Mouse (Mus musculus) heart, adult 2 months (tissue): ENCODE measurements around the gene Mynn. TPM values are rescaled to one million over a fixed set of nuclear protein-coding genes. Genes with fewer than 3 reads are reported as not detected.

Experiments used
- DNase-seq, 2 experiments: peaks; one replicate each; pipeline ENCODE4 v3.0.0; 2021
- H3K27ac ChIP-seq: fragments of 200-600 bp; 2 replicates; pipeline ENCODE4 v1.8.1; 2022
- H3K27me3 ChIP-seq: fragments of 200-500 bp; 2 replicates; pipeline ENCODE4 v1.6.1; 2012; ENCODE audit warnings: mild to moderate bottlenecking, low read length, inconsistent platforms, mixed read lengths; ENCODE audit not compliant: control insufficient read depth, insufficient read depth
- H3K36me3 ChIP-seq: fragments of 200-500 bp; 2 replicates; pipeline ENCODE4 v1.6.1; 2012; ENCODE audit warnings: low read length, inconsistent platforms; ENCODE audit not compliant: control insufficient read depth, insufficient read depth
- H3K4me1 ChIP-seq: fragments of 200-500 bp; 2 replicates; pipeline ENCODE4 v1.6.1; 2011; ENCODE audit warnings: low read length; ENCODE audit not compliant: control insufficient read depth, insufficient read depth
- H3K4me3 ChIP-seq: fragments of 200-600 bp; 2 replicates; pipeline ENCODE4 v1.8.1; 2022
- H3K79me2 ChIP-seq: fragments of 200-500 bp; replicated peaks from 2 replicates; pipeline ENCODE4 v1.6.1; 2012; ENCODE audit warnings: mild to moderate bottlenecking, inconsistent platforms, low read length, moderate library complexity, mixed read lengths; ENCODE audit not compliant: control insufficient read depth, insufficient read depth
- H3K9ac ChIP-seq: fragments of 200-500 bp; 2 replicates; pipeline ENCODE4 v1.6.1; 2012; ENCODE audit warnings: low read depth, mild to moderate bottlenecking, control low read depth, inconsistent platforms, low read length, mixed read lengths
- CTCF ChIP-seq: fragments of 200-600 bp; IDR thresholded peaks from 2 replicates; pipeline ENCODE4 v1.8.1; 2022; ENCODE audit warnings: antibody characterized with exemption, mild to moderate bottlenecking, moderate library complexity
- EP300 ChIP-seq: fragments of 200-500 bp; IDR thresholded peaks from 2 replicates; pipeline ENCODE4 v1.6.1; 2011; ENCODE audit warnings: low read depth, low read length, control low read depth; ENCODE audit not compliant: insufficient read depth
- POLR2A ChIP-seq: fragments of 200-500 bp; IDR thresholded peaks from 2 replicates; pipeline ENCODE4 v1.6.1; 2011; ENCODE audit warnings: mild to moderate bottlenecking, low read depth, low read length, control low read depth; ENCODE audit not compliant: insufficient read depth
- WGBS: fragments of 180-500 bp; shearing (Covaris S2); methylation state at CpG from one replicate; pipeline ENCODE4 v1.1.7; 2018; 5-methylcytosine and 5-hydroxymethylcytosine counted together
- intact Hi-C: fragments of 180-260 bp; cut with DNase I; formaldehyde crosslinking; loops from one replicate; pipeline ENCODE4 v1.15.1; 2025
- polyA plus RNA-seq: library from polyadenylated mRNA; depleted of rRNA; stranded (reverse); fragments of >200 nt; gene quantifications from 2 replicates; pipeline ENCODE4 v1.2.3, GENCODE M21; 2012
- total RNA-seq, 2 experiments: library from RNA; stranded (reverse); gene quantifications; 2 replicates each; pipeline ENCODE4 v1.2.3; 2021

Gene Mynn
- total and polyA plus RNA-seq, 3 experiments: 7.3 to 13.4 (median 13.2) TPM

DNA sequence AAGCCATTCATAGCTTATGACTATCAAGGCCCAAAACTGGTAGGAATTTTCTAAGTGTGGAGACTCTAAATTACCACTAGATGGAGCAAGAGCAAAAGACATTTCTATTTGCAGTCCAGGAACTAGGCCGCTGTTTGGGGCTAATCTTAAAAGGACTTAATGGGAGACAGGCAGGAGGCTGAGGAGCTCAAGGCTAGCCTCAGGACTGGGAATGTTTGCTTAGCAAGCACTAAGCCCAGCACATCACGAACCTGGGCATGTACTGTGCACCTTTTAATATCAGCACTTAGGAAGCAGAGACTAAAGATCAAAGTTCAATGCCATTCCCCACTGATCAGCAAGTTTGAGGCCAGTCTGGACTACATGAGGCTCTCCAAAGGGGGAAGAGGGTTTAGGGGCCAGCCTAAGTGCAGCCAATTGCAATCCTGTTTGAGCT lies 9.4 kb upstream of the Mynn start:
- H3K4me3 ChIP-seq: no peak overlapping the region
- 0% methylated on average over 2 of the region's 2 CpGs for WGBS
- H3K4me1 ChIP-seq: peaks cover 3% of the 10 kb centered on the region
- no peak overlapping the region; the same call in 1 of the 2 replicates for H3K27ac ChIP-seq
- intact Hi-C loops: loop anchor here (1.0 to 10.0 kb wide), 3 partner anchors 105 to 542 kb away; partner anchors contain the start of gene Lrrc31
- DNase-seq: peak in 1 of 2 experiments; percentile 15
- no peaks in the 10 kb centered on the region for H3K79me2 ChIP-seq
- H3K27me3 ChIP-seq: no peaks in the 10 kb centered on the region
- TF ChIP-seq EP300: no peak
- peak; percentile 97 for TF ChIP-seq CTCF
- H3K9ac ChIP-seq: peak overlapping the region; percentile 18; the same call in 1 of the 2 replicates
- no peaks in the 10 kb centered on the region for H3K36me3 ChIP-seq

DNA sequence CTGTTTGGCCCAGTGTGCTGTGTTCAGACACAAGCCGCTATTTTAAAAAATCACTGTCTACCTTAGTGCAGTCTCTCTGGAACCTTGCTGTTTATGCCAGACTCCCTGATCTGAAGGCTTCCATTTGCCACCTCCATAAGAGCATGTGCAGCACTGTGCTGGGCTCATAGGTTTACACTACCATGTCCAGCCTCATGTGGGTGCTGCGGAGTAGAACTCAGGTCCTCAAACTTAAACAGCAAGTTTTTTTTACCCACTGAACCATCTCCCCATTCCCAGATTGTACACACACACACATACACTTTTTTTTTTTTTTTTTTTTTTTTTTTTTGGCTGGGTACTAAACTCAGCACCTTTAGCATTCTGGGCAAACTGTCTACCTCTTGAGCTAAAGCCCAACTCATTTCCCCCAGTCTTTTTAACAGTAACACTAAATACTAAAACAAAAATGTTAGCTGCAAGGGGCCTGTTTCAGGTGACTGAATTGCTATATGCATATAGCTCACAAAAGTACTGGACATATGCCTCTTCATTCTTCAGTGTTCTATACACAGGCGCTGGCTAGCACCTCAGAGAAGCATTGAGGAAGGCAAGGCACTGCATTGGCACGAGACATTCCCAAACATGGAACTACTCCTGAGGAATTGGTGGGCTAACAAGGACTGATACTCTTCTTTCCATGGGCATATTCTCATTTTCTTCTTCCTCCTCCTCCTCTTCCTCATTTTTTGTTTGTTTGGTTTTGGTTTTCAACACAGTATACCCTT lies 8.0 kb upstream of the Mynn start:
- WGBS: 86% methylated on average over 4 of the region's 4 CpGs
- H3K27me3 ChIP-seq: no peaks in the 10 kb centered on the region
- TF ChIP-seq CTCF: peak; percentile 31
- TF ChIP-seq EP300: no peak
- no peak for TF ChIP-seq POLR2A
- H3K36me3 ChIP-seq: no peaks in the 10 kb centered on the region
- H3K27ac ChIP-seq: no peak overlapping the region
- peaks cover 3% of the 10 kb centered on the region for H3K4me1 ChIP-seq
- H3K79me2 ChIP-seq: no peaks in the 10 kb centered on the region
- DNase-seq: no peak
- no peak overlapping the region for H3K4me3 ChIP-seq
- H3K9ac ChIP-seq: no peak overlapping the region
- intact Hi-C loops: loop anchor here (5.0 to 10.0 kb wide), 2 partner anchors 103 to 541 kb away; partner anchors contain the start of gene Lrrc31

DNA sequence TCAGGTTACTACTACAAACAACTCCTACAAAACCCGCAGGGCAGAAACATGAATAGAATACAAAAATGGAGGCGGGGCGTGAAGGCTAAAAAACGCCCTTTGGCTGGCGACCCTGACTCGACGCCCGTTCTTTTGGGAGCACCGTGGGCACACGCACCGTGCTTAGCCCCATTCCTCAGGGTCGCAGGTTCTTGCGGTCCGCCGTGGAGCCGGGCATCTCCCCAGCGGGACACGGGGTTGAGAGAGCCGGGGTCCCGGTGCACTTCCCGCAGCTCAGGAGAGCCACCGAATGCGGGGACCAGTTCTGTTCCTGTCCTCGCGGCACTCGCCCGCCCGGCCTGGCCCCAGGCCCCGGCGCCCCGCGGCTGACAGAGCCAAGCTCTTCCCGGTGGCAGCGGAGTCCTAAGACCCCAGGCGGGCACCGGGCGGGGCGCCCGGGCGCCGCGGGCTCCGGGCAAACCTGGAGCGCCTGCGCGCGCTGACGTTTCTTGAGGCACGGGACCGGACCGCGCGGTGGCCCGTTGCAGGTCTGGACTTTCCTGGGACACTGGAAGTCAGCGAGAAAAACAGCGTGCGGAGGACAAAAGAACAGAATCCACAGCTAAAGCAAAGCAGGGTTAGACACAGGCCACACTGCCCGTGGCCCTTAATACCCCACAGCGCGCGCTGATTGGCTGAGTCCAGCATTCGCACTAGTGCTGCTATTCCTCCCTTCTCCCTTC lies 6.6 kb upstream of the Mynn start:
- Histone ChIP-seq H3K36me3 (no peaks in the 10 kb centered on the region), H3K79me2 (no peaks in the 10 kb centered on the region), H3K9ac (peak overlapping the region; percentile 97), H3K4me3 (peak overlapping the region; percentile 87), H3K27me3 (no peaks in the 10 kb centered on the region), H3K27ac (peak overlapping the region; percentile 64), H3K4me1 (peaks cover 3% of the 10 kb centered on the region)
- DNase-seq: peak; percentile 67 to 72
- 1% methylated on average over 62 of the region's 62 CpGs for WGBS
- intact Hi-C loops: loop anchor here (10.0 kb wide), 1 partner anchor 540 kb away; no protein-coding TSS in a partner anchor
- TF ChIP-seq EP300: no peak
- no peak for TF ChIP-seq CTCF
- peak; percentile 44; the same call in 1 of the 2 replicates for TF ChIP-seq POLR2A

DNA sequence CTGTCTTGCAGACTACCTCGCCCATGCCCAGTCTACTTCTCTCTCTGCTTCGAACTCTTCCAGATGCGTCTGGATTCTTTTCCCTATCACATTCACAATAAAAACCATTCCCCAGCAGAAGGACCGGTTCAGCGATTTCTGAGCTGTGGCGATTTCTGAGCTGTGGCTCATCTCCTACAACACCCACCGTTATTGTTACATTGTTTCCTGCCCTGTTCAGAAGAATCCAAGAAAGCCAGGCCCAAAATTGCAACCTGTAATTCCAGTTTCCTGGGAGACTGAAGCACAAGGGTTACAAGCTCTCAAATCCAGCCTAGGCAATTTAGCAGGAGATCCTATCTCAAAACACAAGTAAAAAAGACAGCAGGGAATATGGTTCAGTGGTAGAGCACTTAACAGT lies 4.6 kb upstream of the Mynn start:
- Histone ChIP-seq H3K4me1 (peaks cover 3% of the 10 kb centered on the region), H3K36me3 (no peaks in the 10 kb centered on the region), H3K27me3 (no peaks in the 10 kb centered on the region), H3K79me2 (no peaks in the 10 kb centered on the region), H3K9ac (no peak overlapping the region), H3K4me3 (no peak overlapping the region), H3K27ac (no peak overlapping the region)
- TF ChIP-seq CTCF: no peak
- TF ChIP-seq POLR2A: no peak
- no peak for TF ChIP-seq EP300
- 90% methylated on average over 7 of the region's 7 CpGs for WGBS
- DNase-seq: no peak
- intact Hi-C loops: loop anchor here (10.0 kb wide), 1 partner anchor 538 kb away; no protein-coding TSS in a partner anchor

DNA sequence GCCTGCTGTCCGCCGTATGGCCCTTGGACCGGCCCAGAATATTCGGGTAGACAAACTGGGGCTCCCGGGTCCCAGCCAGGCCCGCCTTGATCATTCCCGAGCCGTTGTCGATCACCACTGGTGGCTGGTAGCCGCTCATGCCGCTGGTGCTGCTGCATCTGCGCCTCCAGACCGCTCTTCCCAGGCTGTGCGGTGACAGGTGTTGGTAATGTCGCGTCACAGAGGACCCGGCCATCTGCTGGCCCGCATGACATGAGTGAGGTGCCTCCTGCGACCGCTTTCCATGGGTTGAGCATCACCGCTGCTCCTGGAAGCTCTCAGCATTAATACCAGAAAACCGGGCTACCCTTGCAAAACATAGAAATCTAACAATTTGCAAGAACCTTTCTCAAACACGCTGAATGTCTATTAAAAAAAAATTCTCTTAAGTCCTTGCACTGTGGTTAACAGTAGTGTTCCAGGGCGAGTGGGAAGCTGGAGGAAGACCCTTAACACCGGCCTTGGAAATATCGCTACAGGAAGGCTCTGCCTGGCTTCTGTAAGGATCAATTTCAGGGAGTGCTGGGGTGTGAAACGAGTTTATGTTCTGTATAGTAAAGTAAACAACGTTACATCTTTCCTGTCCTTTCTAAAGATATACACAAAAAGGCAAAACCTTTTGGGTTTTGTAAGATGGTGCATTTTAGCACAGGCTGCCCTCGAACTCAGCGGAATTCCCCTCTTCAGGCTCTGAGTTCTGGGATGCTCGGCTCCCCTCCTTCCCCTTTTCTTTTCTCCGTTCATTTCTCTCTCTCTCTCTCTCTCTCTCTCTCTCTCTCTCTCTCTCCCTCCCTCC lies 1.9 kb upstream of the Mynn start, which contains the start of gene Actrt3:
Gene Actrt3, minus strand, starts transcription at position 229 of the 835 bp plus-strand sequence.
- intact Hi-C loops: loop anchor here (10.0 kb wide), 2 partner anchors 535 to 1795 kb away; partner anchors contain the start of gene Pik3ca
- Histone ChIP-seq H3K79me2 (peaks cover 1% of the 10 kb centered on the region; the same call in 1 of the 2 replicates), H3K9ac (peak within 1 kb of the TSS; percentile 50), H3K4me1 (peaks cover 5% of the 10 kb centered on the region), H3K27ac (peak within 1 kb of the TSS; percentile 66), H3K27me3 (no peaks in the 10 kb centered on the region), H3K4me3 (peak within 1 kb of the TSS; percentile 95), H3K36me3 (peaks cover 4% of the 10 kb centered on the region; the same call in 1 of the 2 replicates)
- 10% methylated on average over 32 of the region's 32 CpGs for WGBS
- peak; percentile 42 to 45 for DNase-seq
- TF ChIP-seq POLR2A (no peak), CTCF (peak; percentile 41)
